Mouse (Mus musculus) bone marrow, adult 2 months (tissue): ENCODE measurements around the gene Vmn1r158. TPM values are rescaled to one million over a fixed set of nuclear protein-coding genes. Genes with fewer than 3 reads are reported as not detected.
"Not testable (repeated sequence)": the region's sequence is repeated elsewhere in the genome, so short reads cannot be mapped to it uniquely, and the experiment has no call there.

Source experiments
- H3K27ac ChIP-seq: fragments of 200-500 bp; 2 replicates; pipeline ENCODE4 v1.5.1; 2012; ENCODE audit warnings: low read depth, mild to moderate bottlenecking, control low read depth, inconsistent platforms, low read length; ENCODE audit not compliant: control insufficient read depth, poor library complexity, insufficient read depth
- H3K4me1 ChIP-seq: fragments of 200-500 bp; 2 replicates; pipeline ENCODE4 v1.6.1; 2011; ENCODE audit warnings: low read length; ENCODE audit not compliant: control insufficient read depth, insufficient read depth
- H3K4me3 ChIP-seq: fragments of 200-500 bp; replicated peaks from 2 replicates; pipeline ENCODE3; 2011; ENCODE audit warnings: mild to moderate bottlenecking, low read depth, low read length, control low read depth; ENCODE audit not compliant: control insufficient read depth
- WGBS: fragments of 180-500 bp; shearing (Covaris S2); methylation state at CpG from one replicate; pipeline ENCODE4 v1.1.7; 2018; 5-methylcytosine and 5-hydroxymethylcytosine counted together
- polyA plus RNA-seq: library from polyadenylated mRNA; stranded (reverse); fragments of >200 nt; gene quantifications from 2 replicates; pipeline ENCODE4 v1.2.4, GENCODE M21; 2011; ENCODE audit warnings: low replicate concordance; ENCODE audit not compliant: missing spikeins, insufficient read depth, insufficient read length

Gene Vmn1r158
- polyA plus RNA-seq: not detected in 2 replicates

DNA sequence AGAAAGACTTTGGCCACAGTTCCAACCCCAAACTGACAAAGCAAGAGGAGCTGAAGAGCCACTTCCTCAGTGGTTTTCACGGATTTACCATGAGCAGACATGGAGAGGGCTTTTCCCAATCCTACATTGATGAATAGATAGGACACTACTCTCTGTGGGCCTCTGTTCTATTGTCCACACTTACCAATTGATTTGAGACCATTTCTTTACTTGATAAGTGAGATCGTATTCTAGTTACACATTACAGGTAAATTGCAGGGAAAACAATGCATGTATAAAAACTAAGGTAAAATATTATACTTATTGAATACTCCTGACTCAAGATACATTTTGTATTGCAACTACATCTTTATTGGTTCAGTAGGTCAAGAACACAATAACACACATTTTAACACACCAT, at the start of gene Vmn1r158:
TSS of gene Vmn1r158 (minus strand) at position 101 of the 400 bp plus-strand sequence.
- H3K27ac ChIP-seq, H3K4me3 ChIP-seq, H3K4me1 ChIP-seq: not testable (repeated sequence)
- WGBS: 40% methylated on average over 2 of the region's 2 CpGs

DNA sequence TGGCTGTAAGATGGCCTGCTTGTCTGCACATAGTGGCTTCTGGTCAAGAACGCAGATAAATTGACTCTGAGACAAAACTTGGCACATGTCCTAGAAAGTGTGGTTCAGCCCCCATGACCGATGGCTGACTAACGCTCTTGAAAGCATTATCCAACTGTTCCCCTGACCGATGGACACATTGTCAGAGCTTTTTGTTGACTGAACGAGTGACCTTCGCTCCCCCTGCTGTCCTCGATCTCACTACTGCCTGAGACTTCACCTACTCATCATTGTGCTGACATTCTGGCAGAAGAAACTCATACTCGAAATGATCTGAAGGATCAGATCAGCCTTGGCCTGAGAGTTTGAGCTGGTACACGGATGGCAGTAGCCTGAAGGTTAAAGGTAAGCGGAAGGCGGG, 14.6 kb downstream of the Vmn1r158 start:
- not testable (repeated sequence) for H3K27ac ChIP-seq, H3K4me1 ChIP-seq, H3K4me3 ChIP-seq
- WGBS: 80% methylated on average over 7 of the region's 11 CpGs

DNA sequence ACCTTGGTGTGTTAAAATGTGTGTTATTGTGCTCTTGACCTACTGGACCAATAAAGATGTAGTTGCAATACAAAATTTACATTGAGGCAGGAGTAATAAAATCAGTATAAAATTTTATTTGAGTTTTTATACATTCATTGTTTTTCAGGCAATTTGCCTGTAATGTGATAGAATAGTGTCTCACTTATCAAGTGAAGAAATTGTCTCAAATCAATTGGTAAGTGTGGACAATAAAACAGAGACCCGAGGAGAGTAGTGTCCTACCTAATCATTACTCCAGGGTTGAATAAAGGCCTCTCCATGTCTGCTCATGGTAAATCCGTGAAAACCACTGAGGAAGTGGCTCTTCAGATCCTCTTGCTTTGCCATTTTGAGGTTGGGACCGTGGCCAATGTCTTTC, 29.2 kb downstream of the Vmn1r158 start, which contains the start of gene Vmn1r157:
TSS of gene Vmn1r157 (plus strand) at position 301 of the 400 bp plus-strand sequence.
- H3K4me1 ChIP-seq, H3K4me3 ChIP-seq, H3K27ac ChIP-seq: not testable (repeated sequence)
- WGBS: 19% methylated on average over 2 of the region's 3 CpGs

Other genes starting within 250 kb of the Vmn1r158 start
- gene Gm4201, start 225.4 kb downstream of the Vmn1r158 start, polyA plus RNA-seq: not detected in 2 replicates
- not detected in 2 replicates for gene Gm4565, start 202.7 kb downstream of the Vmn1r158 start, polyA plus RNA-seq
- gene Vmn1r155, start 132.8 kb downstream of the Vmn1r158 start, polyA plus RNA-seq: not detected in 2 replicates
- gene Gm8693, start 98.5 kb downstream of the Vmn1r158 start, polyA plus RNA-seq: not detected in 2 replicates
- not detected in 2 replicates for gene Gm4567, start 71.1 kb downstream of the Vmn1r158 start, polyA plus RNA-seq
- gene Vmn1r157, start 29.1 kb downstream of the Vmn1r158 start, polyA plus RNA-seq: not detected in 2 replicates
- gene Vmn1r159, start 52.8 kb upstream of the Vmn1r158 start, polyA plus RNA-seq: not detected in 2 replicates
- not detected in 2 replicates for gene Vmn1r160, start 80.4 kb upstream of the Vmn1r158 start, polyA plus RNA-seq
- gene Gm4214, start 193.9 kb upstream of the Vmn1r158 start, polyA plus RNA-seq: not detected in 2 replicates
- gene Gm4216, start 229.1 kb upstream of the Vmn1r158 start, polyA plus RNA-seq: not detected in 2 replicates